Mouse (Mus musculus) forebrain, postnatal 0 days (tissue): ENCODE measurements around the gene Nat8f4. TPM values are rescaled to one million over a fixed set of nuclear protein-coding genes. Genes with fewer than 3 reads are reported as not detected.

Source experiments
- ATAC-seq: fragments of 200-750 bp; cut with Nextera tagmentation; 2 replicates; pipeline ENCODE4 v1.8.0; 2017; ENCODE audit warnings: mild to moderate bottlenecking, moderate library complexity
- DNase-seq: peaks from one replicate; pipeline ENCODE4 v3.0.0-alpha.2; 2015
- H3K27ac ChIP-seq: fragments of 300-500 bp; sonication (generic); 2 replicates; pipeline ENCODE4 v1.5.1; 2014; ENCODE audit warnings: low read depth, mild to moderate bottlenecking, antibody characterized with exemption, low read length, moderate library complexity, mixed read lengths
- H3K27me3 ChIP-seq: fragments of 300-500 bp; sonication (generic); 2 replicates; pipeline ENCODE4 v1.6.1; 2014; ENCODE audit warnings: mild to moderate bottlenecking, low read length, mixed read lengths; ENCODE audit not compliant: insufficient read depth
- H3K36me3 ChIP-seq: fragments of 300-500 bp; sonication (generic); 2 replicates; pipeline ENCODE4 v1.6.1; 2014; ENCODE audit warnings: mild to moderate bottlenecking, moderate library complexity; ENCODE audit not compliant: insufficient read depth
- H3K4me1 ChIP-seq: fragments of 300-500 bp; sonication (generic); 2 replicates; pipeline ENCODE4 v1.6.1; 2014; ENCODE audit warnings: antibody characterized with exemption; ENCODE audit not compliant: insufficient read depth
- H3K4me2 ChIP-seq: fragments of 300-500 bp; sonication (generic); 2 replicates; pipeline ENCODE4 v1.6.1; 2014; ENCODE audit warnings: low read depth, mild to moderate bottlenecking, moderate library complexity
- H3K4me3 ChIP-seq: fragments of 300-500 bp; sonication (generic); 2 replicates; pipeline ENCODE4 v1.5.1; 2014; ENCODE audit warnings: low read depth, low read length, mixed read lengths
- H3K9ac ChIP-seq: fragments of 300-500 bp; sonication (generic); 2 replicates; pipeline ENCODE4 v1.6.1; 2014; ENCODE audit warnings: mild to moderate bottlenecking
- H3K9me3 ChIP-seq: fragments of 300-500 bp; sonication (generic); 2 replicates; pipeline ENCODE4 v1.6.1; 2016; ENCODE audit warnings: low read length
- CTCF ChIP-seq: sonication (generic); IDR thresholded peaks from 2 replicates; pipeline ENCODE4 v1.5.1; 2016; ENCODE audit warnings: antibody characterized with exemption, control low read depth, low read depth
- WGBS: fragments of 180-500 bp; shearing (Covaris S2); extraction: QIAGEN DNeasy Blood & Tissue Kit; methylation state at CpG from one replicate; pipeline ENCODE4 v1.1.7; 2014; 5-methylcytosine and 5-hydroxymethylcytosine counted together
- polyA plus RNA-seq: library from polyadenylated mRNA; unstranded; fragments of >200 nt; fragmentation: Nextera tagmentation; extraction: Ambion mirVana; gene quantifications from 2 replicates; pipeline ENCODE4 v1.2.1, GENCODE M21; 2015
- total RNA-seq: library from RNA; depleted of rRNA; stranded (reverse); fragments of >200 nt; gene quantifications from 2 replicates; pipeline ENCODE4 v1.2.3, GENCODE M21; 2014

Gene Nat8f4
- total and polyA plus RNA-seq, 2 experiments from 2014 or later: 5.5 to 6.5 TPM

- Histone ChIP-seq H3K27me3 (no peaks in the 10 kb centered on the region), H3K4me2 (no peak overlapping the region), H3K27ac (no peak overlapping the region), H3K9ac (no peak overlapping the region), H3K4me1 (no peaks in the 10 kb centered on the region), H3K36me3 (no peaks in the 10 kb centered on the region), H3K4me3 (no peak overlapping the region), H3K9me3 (no peaks in the 10 kb centered on the region)
- DNase-seq (no peak), ATAC-seq (no peak)
- no peak for TF ChIP-seq CTCF
- WGBS: 87% methylated on average over 2 of the region's 2 CpGs
Measured at GRCm38 (mm10) chr6:85863840-85864239, 40.8 kb downstream of the Nat8f4 start.

GRCm38 (mm10) chr6:85863136-85863535 is 41.5 kb downstream of the Nat8f4 start:
- ATAC-seq (no peak), DNase-seq (no peak)
- Histone ChIP-seq H3K4me2 (no peak overlapping the region), H3K27me3 (no peaks in the 10 kb centered on the region), H3K9me3 (no peaks in the 10 kb centered on the region), H3K4me1 (no peaks in the 10 kb centered on the region), H3K9ac (no peak overlapping the region), H3K36me3 (no peaks in the 10 kb centered on the region), H3K4me3 (no peak overlapping the region), H3K27ac (no peak overlapping the region)
- 74% methylated on average over 2 of the region's 2 CpGs for whole genome bisulfite sequencing
- no peak for TF ChIP-seq CTCF

GRCm38 (mm10) chr6:85862565-85862964 is 42.1 kb downstream of the Nat8f4 start:
- H3K27me3 ChIP-seq: no peaks in the 10 kb centered on the region
- no peak overlapping the region for H3K27ac ChIP-seq
- no peak overlapping the region for H3K4me2 ChIP-seq
- ATAC-seq (no peak), DNase-seq (no peak)
- no peaks in the 10 kb centered on the region for H3K4me1 ChIP-seq
- no peak overlapping the region for H3K4me3 ChIP-seq
- H3K36me3 ChIP-seq: no peaks in the 10 kb centered on the region
- 35% methylated on average over 3 of the region's 3 CpGs for WGBS
- no peak for TF ChIP-seq CTCF
- H3K9ac ChIP-seq: no peak overlapping the region
- no peaks in the 10 kb centered on the region for H3K9me3 ChIP-seq

GRCm38 (mm10) chr6:85861247-85861646 is 43.4 kb downstream of the Nat8f4 start:
- no peaks in the 10 kb centered on the region for H3K27me3 ChIP-seq
- H3K4me1 ChIP-seq: no peaks in the 10 kb centered on the region
- no peaks in the 10 kb centered on the region for H3K9me3 ChIP-seq
- DNase-seq (no peak), ATAC-seq (no peak)
- no peak overlapping the region for H3K4me3 ChIP-seq
- H3K36me3 ChIP-seq: no peaks in the 10 kb centered on the region
- H3K4me2 ChIP-seq: no peak overlapping the region
- WGBS: 86% methylated on average over 3 of the region's 3 CpGs
- TF ChIP-seq CTCF: no peak
- H3K27ac ChIP-seq: no peak overlapping the region
- H3K9ac ChIP-seq: no peak overlapping the region

- no peak overlapping the region for H3K4me3 ChIP-seq
- no peak overlapping the region for H3K4me2 ChIP-seq
- H3K27ac ChIP-seq: no peak overlapping the region
- DNase-seq (peak; percentile 48), ATAC-seq (peak; percentile 96)
- 82% methylated on average over 1 of the region's 1 CpGs for WGBS
- H3K9me3 ChIP-seq: no peaks in the 10 kb centered on the region
- no peaks in the 10 kb centered on the region for H3K4me1 ChIP-seq
- no peak overlapping the region for H3K9ac ChIP-seq
- no peaks in the 10 kb centered on the region for H3K27me3 ChIP-seq
- TF ChIP-seq CTCF: no peak
- H3K36me3 ChIP-seq: no peaks in the 10 kb centered on the region
Measured at GRCm38 (mm10) chr6:85856194-85856678, 48.4 kb downstream of the Nat8f4 start.

GRCm38 (mm10) chr6:85853481-85853880 is 51.2 kb downstream of the Nat8f4 start:
- Histone ChIP-seq H3K4me2 (no peak overlapping the region), H3K4me3 (no peak overlapping the region), H3K4me1 (no peaks in the 10 kb centered on the region), H3K9ac (no peak overlapping the region), H3K27me3 (no peaks in the 10 kb centered on the region), H3K9me3 (no peaks in the 10 kb centered on the region), H3K36me3 (no peaks in the 10 kb centered on the region), H3K27ac (no peak overlapping the region)
- ATAC-seq: no peak
- WGBS: 63% methylated on average over 3 of the region's 3 CpGs
- DNase-seq: no peak
- no peak for TF ChIP-seq CTCF

- Histone ChIP-seq H3K36me3 (no peaks in the 10 kb centered on the region), H3K27ac (no peak overlapping the region), H3K4me1 (no peaks in the 10 kb centered on the region), H3K9me3 (no peaks in the 10 kb centered on the region), H3K9ac (no peak overlapping the region), H3K4me3 (no peak overlapping the region), H3K4me2 (no peak overlapping the region), H3K27me3 (no peaks in the 10 kb centered on the region)
- DNase-seq: no peak
- no peak for TF ChIP-seq CTCF
- WGBS: 91% methylated on average over 7 of the region's 7 CpGs
- no peak for ATAC-seq
Measured at GRCm38 (mm10) chr6:85851062-85851773, 53.5 kb downstream of the Nat8f4 start.
